Mouse (Mus musculus) telencephalon, adult 2 months (tissue): ENCODE data around the gene Gucy2d.

ENCODE experiments used
- DNase-seq: peaks from one replicate; pipeline ENCODE4 v3.0.0-alpha.2; 2011; ENCODE audit warnings: low read depth, low spot score

Gene Gucy2d

GRCm38 (mm10) chr7:98447585-98448308 lies 7.5 kb downstream of the Gucy2d start:
- DNase-seq: no peak

GRCm38 (mm10) chr7:98448309-98448630 lies 8.1 kb downstream of the Gucy2d start:
- DNase-seq: no peak

- no peak for DNase-seq
Measured at GRCm38 (mm10) chr7:98449696-98450095, 9.5 kb downstream of the Gucy2d start.

GRCm38 (mm10) chr7:98454397-98455120 lies 14.3 kb downstream of the Gucy2d start:
- no peak for DNase-seq

GRCm38 (mm10) chr7:98460319-98460718 lies 20.1 kb downstream of the Gucy2d start:
- DNase-seq: no peak

- no peak for DNase-seq
Measured at GRCm38 (mm10) chr7:98469089-98469488, 28.9 kb downstream of the Gucy2d start.

- no peak for DNase-seq
Measured at GRCm38 (mm10) chr7:98472529-98472928, 32.3 kb downstream of the Gucy2d start.

GRCm38 (mm10) chr7:98474558-98474957 lies 34.3 kb downstream of the Gucy2d start:
- DNase-seq: no peak

GRCm38 (mm10) chr7:98477153-98477552 lies 36.9 kb downstream of the Gucy2d start:
- no peak for DNase-seq

GRCm38 (mm10) chr7:98480481-98480880 lies 40.3 kb downstream of the Gucy2d start:
- DNase-seq: no peak

GRCm38 (mm10) chr7:98481066-98481734 lies 41.0 kb downstream of the Gucy2d start:
- DNase-seq: no peak

GRCm38 (mm10) chr7:98481861-98482260 lies 41.6 kb downstream of the Gucy2d start:
- no peak for DNase-seq

GRCm38 (mm10) chr7:98482551-98483267 lies 42.5 kb downstream of the Gucy2d start:
- no peak for DNase-seq

GRCm38 (mm10) chr7:98483268-98483607 lies 43.0 kb downstream of the Gucy2d start:
- DNase-seq: no peak

GRCm38 (mm10) chr7:98484878-98485277 lies 44.7 kb downstream of the Gucy2d start:
- no peak for DNase-seq

- DNase-seq: no peak
Measured at GRCm38 (mm10) chr7:98485508-98485907, 45.3 kb downstream of the Gucy2d start.

- no peak for DNase-seq
Measured at GRCm38 (mm10) chr7:98486471-98486917, 46.3 kb downstream of the Gucy2d start.

GRCm38 (mm10) chr7:98487202-98487980 lies 47.2 kb downstream of the Gucy2d start:
- DNase-seq: no peak

GRCm38 (mm10) chr7:98488398-98489130 lies 48.3 kb downstream of the Gucy2d start:
- no peak for DNase-seq

GRCm38 (mm10) chr7:98489131-98489530 lies 48.9 kb downstream of the Gucy2d start, which contains the start of gene Lrrc32:
Gene Lrrc32, plus strand, starts transcription at chr7:98489283.
- DNase-seq: no peak
